Mouse (Mus musculus) cerebellum, adult 2 months (tissue): ENCODE measurements at regions not wholly inside any gene's neighbourhood (a gene's known extent, or its start where the extent isn't known, plus 50 kb on each side); places are given as distances from the start of the nearest gene placed in this dataset.
"Not testable (repeated sequence)": the region's sequence is repeated elsewhere in the genome, so short reads cannot be mapped to it uniquely, and the experiment has no call there.

ENCODE experiments used
- DNase-seq, 2 experiments: peaks; one replicate each; pipeline ENCODE4 v3.0.0; 2021
- H3K27ac ChIP-seq: fragments of 200-500 bp; 2 replicates; pipeline ENCODE4 v1.5.1; 2012; ENCODE audit warnings: low read length, control low read depth, inconsistent platforms; ENCODE audit not compliant: insufficient read depth
- H3K27me3 ChIP-seq: fragments of 200-500 bp; 2 replicates; pipeline ENCODE4 v1.6.1; 2012; ENCODE audit warnings: inconsistent platforms, mild to moderate bottlenecking, low read length, moderate library complexity; ENCODE audit not compliant: control insufficient read depth, insufficient read depth
- H3K4me1 ChIP-seq: fragments of 200-500 bp; 2 replicates; pipeline ENCODE4 v1.6.1; 2011; ENCODE audit warnings: low read length; ENCODE audit not compliant: control insufficient read depth, insufficient read depth
- H3K4me3 ChIP-seq: fragments of 200-500 bp; replicated peaks from 2 replicates; pipeline ENCODE3; 2011; ENCODE audit warnings: mild to moderate bottlenecking, low read depth, low read length, control low read depth; ENCODE audit not compliant: insufficient read depth
- CTCF ChIP-seq: fragments of 200-500 bp; IDR thresholded peaks from 2 replicates; pipeline ENCODE4 v1.5.1; 2011; ENCODE audit warnings: low read depth, mild to moderate bottlenecking, control low read depth, low read length, moderate library complexity, borderline replicate concordance; ENCODE audit not compliant: insufficient read depth
- POLR2A ChIP-seq: fragments of 200-500 bp; IDR thresholded peaks from 2 replicates; pipeline ENCODE4 v1.6.1; 2011; ENCODE audit warnings: low read length, control low read depth, borderline replicate concordance; ENCODE audit not compliant: insufficient read depth
- WGBS: fragments of 180-500 bp; shearing (Covaris S2); methylation state at CpG from one replicate; pipeline ENCODE4 v1.1.7; 2018; 5-methylcytosine and 5-hydroxymethylcytosine counted together

DNA sequence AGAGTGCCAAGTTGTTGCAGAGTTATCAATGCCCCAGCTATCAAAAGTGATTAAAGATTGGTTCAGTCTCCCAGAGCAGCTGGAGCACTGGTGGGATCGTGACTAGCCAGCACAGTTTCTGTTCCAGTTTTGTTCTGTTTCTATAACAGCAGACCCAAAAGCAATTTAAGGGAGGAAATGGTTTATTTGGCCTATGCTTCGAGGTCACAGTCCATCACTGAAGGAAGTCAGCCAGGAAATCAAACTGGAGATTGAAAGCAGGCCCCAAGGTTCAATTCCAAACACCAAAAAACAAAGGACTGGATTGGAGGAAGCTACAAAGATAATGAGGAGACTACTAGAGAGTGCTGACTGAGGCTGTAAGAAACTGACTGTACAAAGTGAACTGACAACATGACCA is 107.6 kb upstream of the Trim24 start:
- no peak overlapping the region for H3K27ac ChIP-seq
- TF ChIP-seq POLR2A: no peak
- TF ChIP-seq CTCF: no peak
- 55% methylated on average over 2 of the region's 2 CpGs for WGBS

DNA sequence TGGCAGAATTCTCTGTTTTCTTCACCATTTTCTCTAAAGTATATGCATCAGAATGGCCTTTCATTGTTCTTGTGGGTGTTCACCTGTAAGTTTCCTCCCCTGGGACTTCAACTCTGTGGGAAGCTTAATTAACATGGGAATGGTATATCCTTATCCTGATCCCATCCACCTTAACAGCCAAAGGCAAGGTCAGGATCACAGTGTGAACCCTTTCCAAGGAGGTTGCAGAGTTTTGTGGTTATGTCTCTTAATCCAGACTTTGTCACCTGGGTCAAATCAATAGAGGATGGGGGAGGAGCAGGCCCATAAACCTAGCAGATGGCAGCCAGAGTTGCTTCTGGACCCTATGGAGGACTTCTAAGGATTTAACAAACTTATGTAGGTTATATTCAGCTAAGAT is 102.9 kb upstream of the Trim24 start:
- no peak for TF ChIP-seq POLR2A
- TF ChIP-seq CTCF: no peak
- no peak overlapping the region for H3K27ac ChIP-seq
- no peaks in the 10 kb centered on the region for H3K27me3 ChIP-seq
- no peaks in the 10 kb centered on the region for H3K4me1 ChIP-seq
- no peak overlapping the region for H3K4me3 ChIP-seq
- DNase-seq: no peak

More for the DNA sequence above, 107.6 kb upstream of the Trim24 start:
- Histone ChIP-seq H3K4me1 (no peaks in the 10 kb centered on the region), H3K4me3 (no peak overlapping the region), H3K27me3 (no peaks in the 10 kb centered on the region)
- DNase-seq: no peak

DNA sequence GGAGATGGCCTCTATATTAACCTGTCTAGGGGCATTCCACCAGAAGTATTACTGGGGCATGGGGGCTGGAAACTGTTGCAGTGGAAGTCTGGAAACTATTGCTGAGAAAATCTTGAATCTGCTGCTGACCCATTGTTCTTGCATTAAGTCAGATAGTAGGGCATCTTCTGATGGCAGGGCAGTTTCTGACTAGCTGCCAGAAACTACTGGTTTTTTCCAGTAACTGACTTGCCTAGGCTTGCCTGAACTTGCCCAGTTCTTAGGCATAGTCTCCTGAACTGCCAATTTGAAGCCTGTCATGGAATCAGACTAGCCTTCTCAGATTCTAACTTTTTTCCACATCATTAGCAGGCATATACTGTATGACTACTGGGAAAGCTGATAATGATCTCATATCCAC is 97.3 kb upstream of the Trim24 start:
- H3K4me3 ChIP-seq: no peak overlapping the region
- no peaks in the 10 kb centered on the region for H3K27me3 ChIP-seq
- DNase-seq: no peak
- H3K27ac ChIP-seq: no peak overlapping the region
- H3K4me1 ChIP-seq: no peaks in the 10 kb centered on the region
- TF ChIP-seq CTCF (no peak), POLR2A (no peak)

DNA sequence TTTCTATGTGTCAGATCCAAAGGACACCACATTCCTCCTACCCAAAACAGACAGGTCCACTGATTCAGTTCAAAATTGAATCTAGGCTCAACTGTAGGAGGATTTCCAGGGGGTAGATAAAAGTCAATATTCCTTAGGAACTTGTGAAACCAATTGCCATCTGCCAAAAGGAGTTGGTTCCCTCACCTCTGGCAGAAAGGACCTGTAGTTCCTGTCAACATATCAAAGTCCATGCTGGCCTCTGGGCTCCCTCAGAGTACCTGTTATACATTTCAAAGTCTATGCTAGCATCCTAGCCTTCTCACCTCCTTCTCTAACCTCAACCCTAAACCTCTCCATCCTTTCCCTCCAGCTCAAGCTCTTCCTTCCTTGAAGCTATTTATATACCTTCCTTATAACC is 95.5 kb upstream of the Trim24 start:
- no peak for DNase-seq
- no peak overlapping the region for H3K27ac ChIP-seq
- H3K27me3 ChIP-seq: no peaks in the 10 kb centered on the region
- no peak for TF ChIP-seq POLR2A
- TF ChIP-seq CTCF: no peak
- H3K4me1 ChIP-seq: no peaks in the 10 kb centered on the region
- no peak overlapping the region for H3K4me3 ChIP-seq

DNA sequence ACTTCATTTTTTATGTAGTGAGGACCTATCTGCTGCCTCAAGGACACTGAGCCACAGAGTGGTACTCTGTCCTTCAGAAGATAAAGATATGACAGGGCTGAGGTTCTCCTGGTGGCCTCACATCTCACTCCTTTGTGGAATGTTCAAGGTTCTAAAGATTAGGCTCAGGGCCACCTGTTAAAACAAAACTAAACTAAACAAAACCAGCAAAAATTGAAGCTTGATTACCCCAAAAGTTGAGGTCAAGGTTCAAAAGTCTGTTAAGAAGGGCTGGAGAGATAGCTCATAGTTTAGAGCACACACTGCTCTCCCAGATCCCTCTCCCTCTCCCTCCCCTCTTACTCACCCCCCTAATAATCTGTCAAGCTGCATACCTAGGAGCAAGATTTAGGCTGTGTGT is 90.7 kb upstream of the Trim24 start:
- Histone ChIP-seq H3K4me3 (no peak overlapping the region), H3K27ac (no peak overlapping the region), H3K27me3 (no peaks in the 10 kb centered on the region), H3K4me1 (no peaks in the 10 kb centered on the region)
- no peak for TF ChIP-seq CTCF
- TF ChIP-seq POLR2A: no peak
- no peak for DNase-seq

DNA sequence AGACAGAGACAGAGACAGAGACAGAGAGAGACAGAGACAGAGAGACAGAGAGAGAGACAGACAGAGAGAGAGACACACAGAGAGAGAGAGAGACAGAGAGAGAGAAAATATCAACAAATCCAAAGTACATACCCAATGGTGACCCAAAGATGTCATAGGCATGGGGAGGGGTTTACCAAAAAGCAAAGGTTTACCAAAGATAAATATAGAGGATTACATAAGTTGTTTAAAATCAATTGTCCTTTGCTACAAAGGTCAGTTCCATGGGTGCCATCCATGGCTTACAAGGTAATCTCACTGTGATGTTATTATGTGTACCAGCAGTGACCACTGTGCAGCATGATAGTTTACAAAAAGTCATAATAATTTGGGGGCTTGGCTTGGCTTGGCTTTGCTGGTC is 88.7 kb upstream of the Trim24 start:
- no peak overlapping the region for H3K4me3 ChIP-seq
- H3K27ac ChIP-seq: no peak overlapping the region
- TF ChIP-seq POLR2A (no peak), CTCF (no peak)
- no peaks in the 10 kb centered on the region for H3K4me1 ChIP-seq
- H3K27me3 ChIP-seq: no peaks in the 10 kb centered on the region
- no peak for DNase-seq

DNA sequence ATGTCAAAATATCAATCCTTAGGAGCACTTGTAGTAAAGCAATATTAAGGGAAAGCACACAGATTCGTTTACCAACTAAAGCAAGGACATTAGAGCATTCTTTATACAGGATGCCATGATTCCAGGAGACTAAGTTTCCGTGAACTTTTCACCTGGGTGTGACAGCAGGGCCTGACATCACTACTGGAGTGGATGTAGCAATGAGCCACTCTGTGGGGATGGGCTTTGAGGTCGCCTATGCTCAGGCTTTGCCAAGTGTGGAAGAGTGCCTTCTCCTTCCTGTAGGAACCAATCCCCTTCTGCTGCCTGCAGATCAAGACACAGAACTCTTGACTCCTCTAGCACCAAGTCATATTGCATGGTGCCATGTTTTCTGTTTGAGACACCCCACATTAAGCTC is 85.3 kb upstream of the Trim24 start:
- DNase-seq, H3K4me3 ChIP-seq, H3K4me1 ChIP-seq, H3K27ac ChIP-seq, H3K27me3 ChIP-seq: not testable (repeated sequence)
- 91% methylated on average over 3 of the region's 3 CpGs for WGBS

DNA sequence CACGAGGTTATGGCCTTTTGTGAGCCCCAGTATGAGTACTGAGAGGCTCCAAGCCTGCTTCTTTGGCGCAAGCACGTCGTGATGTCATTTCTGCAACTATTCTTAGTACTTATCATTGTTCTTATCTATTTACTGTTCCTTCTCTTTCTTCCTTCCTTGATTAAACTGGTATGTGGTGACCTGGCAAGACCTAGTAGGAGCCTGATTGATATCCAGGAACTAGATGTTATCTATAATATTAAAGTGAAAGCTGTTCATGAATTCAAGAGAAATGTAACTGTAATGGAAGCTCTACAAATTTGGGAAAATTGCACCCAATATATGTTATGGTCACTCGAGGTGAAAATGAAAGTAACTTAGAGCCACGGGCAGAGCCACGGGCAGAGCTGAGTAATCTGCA is 84.9 kb upstream of the Trim24 start:
- 88% methylated on average over 7 of the region's 7 CpGs for WGBS

DNA sequence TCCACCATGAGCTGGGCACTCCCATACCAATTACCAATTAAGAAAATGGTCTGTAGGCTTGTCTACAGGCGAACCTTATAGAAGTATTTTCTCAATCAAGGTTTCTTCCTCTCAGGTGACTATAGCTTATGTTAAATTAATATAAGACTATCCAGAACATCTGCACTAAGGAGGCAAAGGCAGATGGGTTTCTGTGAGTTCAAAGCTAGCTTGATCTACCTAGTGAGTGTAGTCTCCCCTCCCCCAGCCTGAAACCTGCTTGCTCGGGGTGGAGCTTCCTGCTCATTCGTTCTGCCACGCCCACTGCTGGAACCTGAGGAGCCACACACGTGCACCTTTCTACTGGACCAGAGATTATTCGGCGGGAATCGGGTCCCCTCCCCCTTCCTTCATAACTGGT is 82.8 kb upstream of the Trim24 start:
- H3K27ac ChIP-seq, H3K27me3 ChIP-seq, DNase-seq, H3K4me1 ChIP-seq, H3K4me3 ChIP-seq: not testable (repeated sequence)
- 85% methylated on average over 4 of the region's 8 CpGs for WGBS

More for the DNA sequence above, 84.9 kb upstream of the Trim24 start:
- TF ChIP-seq POLR2A (no peak), CTCF (no peak)
- Histone ChIP-seq H3K27me3 (no peaks in the 10 kb centered on the region), H3K27ac (no peak overlapping the region), H3K4me1 (no peaks in the 10 kb centered on the region), H3K4me3 (no peak overlapping the region)
- DNase-seq: no peak
